Mouse (Mus musculus): ENCODE data around the gene Gjb6.

Gene Gjb6

GRCm38 (mm10) chr14:57133161-57133661, at the start of gene Gjb6:
TSS of gene Gjb6 (minus strand) at chr14:57133611.
- peak; percentile 20 to 28 for DNase-seq (ENCODE audit: low spot score in 2 of 2)

- no peak for DNase-seq (ENCODE audit: low spot score in 2 of 2)
Measured at GRCm38 (mm10) chr14:57165493-57165892, 32.1 kb upstream of the Gjb6 start.

GRCm38 (mm10) chr14:57161833-57162232, 28.4 kb upstream of the Gjb6 start:
- peak in 1 of 2 experiments; percentile 13 for DNase-seq (ENCODE audit: low spot score in 2 of 2)

GRCm38 (mm10) chr14:57161201-57161600, 27.8 kb upstream of the Gjb6 start:
- peak; percentile 8 to 29 for DNase-seq (ENCODE audit: low spot score in 2 of 2)

- DNase-seq (ENCODE audit: low spot score in 2 of 2), result no peak
Measured at GRCm38 (mm10) chr14:57154916-57155315, 21.5 kb upstream of the Gjb6 start.

GRCm38 (mm10) chr14:57145741-57146140, 12.3 kb upstream of the Gjb6 start:
- DNase-seq (ENCODE audit: low spot score in 2 of 2), result no peak

GRCm38 (mm10) chr14:57135265-57135664, 1.9 kb upstream of the Gjb6 start:
- DNase-seq (ENCODE audit: low spot score in 2 of 2), result no peak

GRCm38 (mm10) chr14:57127383-57127782, 6.0 kb downstream of the Gjb6 start:
- no peak for DNase-seq (ENCODE audit: low spot score in 2 of 2)

- no peak for DNase-seq (ENCODE audit: low spot score in 2 of 2)
Measured at GRCm38 (mm10) chr14:57122295-57122694, 11.1 kb downstream of the Gjb6 start.

- DNase-seq (ENCODE audit: low spot score in 2 of 2), result peak; percentile 27 to 44
Measured at GRCm38 (mm10) chr14:57115823-57116544, 17.4 kb downstream of the Gjb6 start, which contains the start of gene Gm4491. TSS of gene Gm4491 (minus strand) at chr14:57115883.

- DNase-seq (ENCODE audit: low spot score in 2 of 2), result peak; percentile 46 to 64
Measured at GRCm38 (mm10) chr14:57109194-57109593, 24.2 kb downstream of the Gjb6 start.

- DNase-seq (ENCODE audit: low spot score in 2 of 2), result no peak
Measured at GRCm38 (mm10) chr14:57107916-57108315, 25.5 kb downstream of the Gjb6 start.

- DNase-seq (ENCODE audit: low spot score in 2 of 2), result no peak
Measured at GRCm38 (mm10) chr14:57107091-57107490, 26.3 kb downstream of the Gjb6 start.

GRCm38 (mm10) chr14:57105721-57106120, 27.7 kb downstream of the Gjb6 start:
- no peak for DNase-seq (ENCODE audit: low spot score in 2 of 2)

- no peak for DNase-seq (ENCODE audit: low spot score in 2 of 2)
Measured at GRCm38 (mm10) chr14:57105111-57105510, 28.3 kb downstream of the Gjb6 start.

- peak; percentile 7 to 26 for DNase-seq (ENCODE audit: low spot score in 2 of 2)
Measured at GRCm38 (mm10) chr14:57104106-57105023, 29.0 kb downstream of the Gjb6 start, which contains the start of gene Gjb2. TSS of gene Gjb2 (minus strand) at chr14:57104702.

GRCm38 (mm10) chr14:57103711-57104105, 29.7 kb downstream of the Gjb6 start:
- DNase-seq (ENCODE audit: low spot score in 2 of 2), result no peak

- DNase-seq (ENCODE audit: low spot score in 2 of 2), result no peak
Measured at GRCm38 (mm10) chr14:57103121-57103520, 30.3 kb downstream of the Gjb6 start.

- no peak for DNase-seq (ENCODE audit: low spot score in 2 of 2)
Measured at GRCm38 (mm10) chr14:57101623-57102022, 31.8 kb downstream of the Gjb6 start.

- no peak for DNase-seq (ENCODE audit: low spot score in 2 of 2)
Measured at GRCm38 (mm10) chr14:57095855-57096254, 37.6 kb downstream of the Gjb6 start.

GRCm38 (mm10) chr14:57093029-57093428, 40.4 kb downstream of the Gjb6 start:
- DNase-seq (ENCODE audit: low spot score in 2 of 2), result peak; percentile 61 to 78

GRCm38 (mm10) chr14:57090001-57090400, 43.4 kb downstream of the Gjb6 start:
- no peak for DNase-seq (ENCODE audit: low spot score in 2 of 2)
